Mouse (Mus musculus): ENCODE results near the gene Zfp322a. TPM values are rescaled to one million over a fixed set of nuclear protein-coding genes. Genes with fewer than 3 reads are reported as not detected.

The Zfp322a gene
- polyA plus RNA-seq (2012; fragmentation: generic; extraction: Trizol): 1 to 10 TPM in 1 of 2 experiments, under 1 TPM in 1; 0.22 to 1.4 TPM

DNA sequence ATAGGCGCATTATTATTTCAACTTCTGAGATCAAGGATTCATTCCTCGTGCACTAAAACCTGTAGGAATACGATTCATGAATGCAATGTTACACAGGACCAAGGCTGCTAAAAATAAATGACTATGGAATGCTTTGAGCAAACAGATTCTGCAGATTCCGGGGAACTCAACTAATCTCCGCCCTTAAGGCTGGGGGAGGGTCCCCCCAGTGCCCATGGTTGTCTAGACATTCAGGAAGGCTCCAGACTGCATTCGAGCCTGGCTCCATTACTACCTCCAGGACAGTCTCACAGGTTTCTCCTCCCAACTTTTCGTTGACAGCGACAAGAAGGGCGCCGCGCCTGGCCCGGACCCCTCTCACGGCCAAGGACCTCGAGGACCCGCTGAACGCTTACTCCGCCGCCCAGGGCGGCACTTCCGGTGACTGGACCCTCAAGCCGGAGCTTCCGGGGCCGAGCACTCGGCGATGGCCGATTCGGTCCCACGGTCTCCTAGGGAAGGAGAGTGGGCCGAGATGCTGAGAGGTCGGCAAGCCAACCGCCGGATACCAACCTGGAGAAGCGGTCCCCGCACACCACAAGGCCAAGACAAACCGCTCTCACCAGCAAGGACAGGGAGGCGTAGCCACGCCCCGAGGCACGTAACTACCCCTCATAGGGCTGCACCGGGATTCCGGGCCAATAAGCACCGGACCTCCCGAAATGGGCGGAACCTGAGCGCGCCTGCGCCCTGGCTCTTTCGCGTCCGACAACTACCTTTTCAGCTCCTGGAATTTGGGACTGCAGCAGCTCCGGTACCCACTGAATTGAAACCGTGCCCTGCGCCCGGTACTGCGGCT, at the start of gene Zfp322a:
Zfp322a (minus strand) TSS at position 626 of the 838 bp plus-strand sequence.

Other genes with a start within 250 kb of the Zfp322a start
- gene Vmn1r218, start 236.1 kb downstream of the Zfp322a start, polyA plus RNA-seq (2012; fragmentation: generic; extraction: Trizol): not detected
- not detected for gene Vmn1r219, start 209.9 kb downstream of the Zfp322a start, polyA plus RNA-seq (2012; fragmentation: generic; extraction: Trizol)
- not detected for gene Vmn1r220, start 181.2 kb downstream of the Zfp322a start, polyA plus RNA-seq (2012; fragmentation: generic; extraction: Trizol)
- not detected for gene Vmn1r221, start 155.1 kb downstream of the Zfp322a start, polyA plus RNA-seq (2012; fragmentation: generic; extraction: Trizol)
- not detected for gene Vmn1r222, start 133.3 kb downstream of the Zfp322a start, polyA plus RNA-seq (2012; fragmentation: generic; extraction: Trizol)
- not detected for gene Vmn1r223, start 122.1 kb downstream of the Zfp322a start, polyA plus RNA-seq (2012; fragmentation: generic; extraction: Trizol)
- 10 to 100 TPM in 1 of 2 experiments, 1 to 10 TPM in 1; 9.5 to 13.6 TPM for gene Abt1, start 54.7 kb upstream of the Zfp322a start, polyA plus RNA-seq (2012; fragmentation: generic; extraction: Trizol)
- gene Btn1a1, start 96.7 kb upstream of the Zfp322a start, polyA plus RNA-seq (2012; fragmentation: generic; extraction: Trizol): not detected
- under 1 TPM in 1 of 2 experiments, not detected in 1; 0.15 TPM for gene Btn2a2, start 119.6 kb upstream of the Zfp322a start, polyA plus RNA-seq (2012; fragmentation: generic; extraction: Trizol)
- gene Hist1h4h, start 161.8 kb upstream of the Zfp322a start, polyA plus RNA-seq (2012; fragmentation: generic; extraction: Trizol): 10 to 100 TPM; 21.7 to 26.9 TPM
- 10 to 100 TPM; 20.1 to 25.8 TPM for gene Hist1h2af, start 164.7 kb upstream of the Zfp322a start, polyA plus RNA-seq (2012; fragmentation: generic; extraction: Trizol)
- gene Hist1h3g, start 166.2 kb upstream of the Zfp322a start, polyA plus RNA-seq (2012; fragmentation: generic; extraction: Trizol): 10 to 100 TPM in 1 of 2 experiments, 1 to 10 TPM in 1; 4.5 to 20.4 TPM
- 1 to 10 TPM; 1.5 to 3.4 TPM for gene Hist1h2bh, start 174.2 kb upstream of the Zfp322a start, polyA plus RNA-seq (2012; fragmentation: generic; extraction: Trizol)
- 1 to 10 TPM in 1 of 2 experiments, under 1 TPM in 1; 0.91 to 3.6 TPM for gene Hist1h3f, start 174.8 kb upstream of the Zfp322a start, polyA plus RNA-seq (2012; fragmentation: generic; extraction: Trizol)
- 10 to 100 TPM in 1 of 2 experiments, 1 to 10 TPM in 1; 6.4 to 30.1 TPM for gene Hist1h4f, start 182.4 kb upstream of the Zfp322a start, polyA plus RNA-seq (2012; fragmentation: generic; extraction: Trizol)
- under 1 TPM; 0.65 to 0.84 TPM for gene Hist1h1d, start 184.1 kb upstream of the Zfp322a start, polyA plus RNA-seq (2012; fragmentation: generic; extraction: Trizol)
- 1 to 10 TPM; 1.8 to 8.3 TPM for gene Hist1h3e, start 193.2 kb upstream of the Zfp322a start, polyA plus RNA-seq (2012; fragmentation: generic; extraction: Trizol)
- 10 to 100 TPM in 1 of 2 experiments, 1 to 10 TPM in 1; 9.3 to 21.9 TPM for gene Hist1h2ae, start 202.0 kb upstream of the Zfp322a start, polyA plus RNA-seq (2012; fragmentation: generic; extraction: Trizol)
- gene Hist1h2bg, start 202.2 kb upstream of the Zfp322a start, polyA plus RNA-seq (2012; fragmentation: generic; extraction: Trizol): 10 to 100 TPM in 1 of 2 experiments, 1 to 10 TPM in 1; 7.9 to 12.4 TPM
- 10 to 100 TPM in 1 of 2 experiments, 1 to 10 TPM in 1; 2.2 to 10.3 TPM for gene Hist1h2bf, start 205.0 kb upstream of the Zfp322a start, polyA plus RNA-seq (2012; fragmentation: generic; extraction: Trizol)
- gene Hist1h2ad, start 205.2 kb upstream of the Zfp322a start, polyA plus RNA-seq (2012; fragmentation: generic; extraction: Trizol): 1 to 10 TPM; 1.1 to 3.1 TPM
- 1 to 10 TPM; 2.9 to 3.0 TPM for gene Hist1h3d, start 206.6 kb upstream of the Zfp322a start, polyA plus RNA-seq (2012; fragmentation: generic; extraction: Trizol)
- 10 to 100 TPM in 1 of 2 experiments, 1 to 10 TPM in 1; 3.2 to 10.4 TPM for gene Hist1h4d, start 212.4 kb upstream of the Zfp322a start, polyA plus RNA-seq (2012; fragmentation: generic; extraction: Trizol)

All from C3H10T1/2 (cell line).